Mouse (Mus musculus) ES-Bruce4 (cell line): ENCODE measurements around the gene Tm9sf4. TPM values are rescaled to one million over a fixed set of nuclear protein-coding genes. Genes with fewer than 3 reads are reported as not detected.

Experiments
- H3K27ac ChIP-seq: 2 replicates; pipeline ENCODE4 v1.5.1; 2012; ENCODE audit warnings: low read length, inconsistent platforms; ENCODE audit not compliant: insufficient read depth
- H3K27me3 ChIP-seq: 2 replicates; pipeline ENCODE4 v1.6.1; 2012; ENCODE audit warnings: mild to moderate bottlenecking, low read length, inconsistent platforms; ENCODE audit not compliant: control insufficient read depth, poor library complexity, insufficient read depth, severe bottlenecking
- H3K36me3 ChIP-seq: 2 replicates; pipeline ENCODE4 v1.6.1; 2012; ENCODE audit warnings: inconsistent platforms, mild to moderate bottlenecking, low read length, moderate library complexity; ENCODE audit not compliant: control insufficient read depth, poor library complexity, insufficient read depth, severe bottlenecking
- H3K4me1 ChIP-seq: one replicate; pipeline ENCODE4 v1.8.1; 2011; ENCODE audit warnings: low read length; ENCODE audit not compliant: control insufficient read depth, insufficient read depth
- H3K4me3 ChIP-seq: 2 replicates; pipeline ENCODE4 v1.5.1; 2011; ENCODE audit warnings: low read depth, mild to moderate bottlenecking, low read length
- H3K9ac ChIP-seq: 2 replicates; pipeline ENCODE4 v1.6.1; 2012; ENCODE audit warnings: low read depth, mild to moderate bottlenecking, inconsistent platforms; ENCODE audit not compliant: poor library complexity, severe bottlenecking
- H3K9me3 ChIP-seq: replicated peaks from 2 replicates; pipeline ENCODE4 v1.6.1; 2012; ENCODE audit warnings: mild to moderate bottlenecking, low read length, inconsistent platforms; ENCODE audit not compliant: control insufficient read depth, poor library complexity, insufficient read depth, severe bottlenecking
- CTCF ChIP-seq: IDR thresholded peaks from one replicate; pipeline ENCODE4 v1.8.1; 2011; ENCODE audit warnings: low read depth, low read length
- EP300 ChIP-seq: IDR thresholded peaks from 2 replicates; pipeline ENCODE4 v1.6.1; 2011; ENCODE audit warnings: low read depth, low read length; ENCODE audit not compliant: insufficient read depth
- POLR2A ChIP-seq: IDR thresholded peaks from one replicate; pipeline ENCODE4 v1.8.1; 2011; ENCODE audit warnings: low read length; ENCODE audit not compliant: insufficient read depth
- polyA plus RNA-seq: library from polyadenylated mRNA; stranded (reverse); fragments of >200 nt; gene quantifications from 2 replicates; pipeline ENCODE4 v1.2.4, GENCODE M21; 2011; ENCODE audit warnings: low read depth; ENCODE audit not compliant: missing spikeins, insufficient read depth, insufficient read length

Gene Tm9sf4
- polyA plus RNA-seq, result 83.2 and 98.0 TPM in 2 replicates

DNA sequence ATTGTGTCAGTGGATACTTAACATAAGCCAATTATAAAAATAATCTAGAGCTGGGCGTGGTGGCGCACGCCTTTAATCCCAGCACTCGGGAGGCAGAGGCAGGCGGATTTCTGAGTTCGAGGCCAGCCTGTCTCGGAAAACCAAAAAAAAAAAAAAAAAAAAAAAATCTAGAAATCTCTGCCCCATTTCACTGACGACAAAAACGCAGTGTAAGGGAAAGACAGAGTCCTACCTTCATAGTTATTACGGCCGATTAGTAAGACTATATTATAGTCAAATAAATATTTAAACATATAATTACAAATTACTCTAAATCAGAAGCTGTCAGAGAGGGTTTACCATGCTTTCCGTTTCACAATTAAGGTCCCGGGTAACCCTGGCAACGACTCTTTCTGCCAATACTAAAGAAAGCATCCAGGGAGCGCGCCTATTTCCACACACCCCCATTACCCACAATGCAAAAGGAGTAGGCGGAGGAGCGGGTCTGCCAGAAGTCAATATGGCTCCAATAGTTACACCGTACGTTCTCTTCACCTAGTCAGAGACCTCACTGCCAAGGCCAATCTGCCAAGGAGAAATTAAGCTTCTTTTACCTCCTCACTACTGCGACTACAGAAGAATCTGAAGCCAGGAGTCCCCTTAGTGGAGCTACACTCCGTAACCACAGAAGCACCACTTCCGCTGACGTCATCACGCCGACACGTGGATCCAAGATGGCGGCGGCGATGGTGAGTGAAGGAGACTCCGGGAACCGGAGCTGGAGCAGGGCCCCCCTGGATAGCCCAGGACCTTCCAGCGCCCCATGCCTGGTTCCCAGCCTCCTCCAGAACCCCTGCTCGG, at the start of gene Tm9sf4:
Gene Tm9sf4 (plus strand): TSS at position 460 of the 840 bp plus-strand sequence.
- peak within 1 kb of the TSS; percentile 90 for H3K9ac ChIP-seq
- no peaks in the 10 kb centered on the region for H3K9me3 ChIP-seq
- no peaks in the 10 kb centered on the region for H3K27me3 ChIP-seq
- H3K36me3 ChIP-seq, result peaks cover 3% of the 10 kb centered on the region; the same call in 1 of the 2 replicates
- TF ChIP-seq POLR2A (peak; percentile 28), CTCF (no peak)
- no peaks in the 10 kb centered on the region for H3K4me1 ChIP-seq
- H3K4me3 ChIP-seq, result peak within 1 kb of the TSS; percentile 93
- H3K27ac ChIP-seq, result peak within 1 kb of the TSS; percentile 82

DNA sequence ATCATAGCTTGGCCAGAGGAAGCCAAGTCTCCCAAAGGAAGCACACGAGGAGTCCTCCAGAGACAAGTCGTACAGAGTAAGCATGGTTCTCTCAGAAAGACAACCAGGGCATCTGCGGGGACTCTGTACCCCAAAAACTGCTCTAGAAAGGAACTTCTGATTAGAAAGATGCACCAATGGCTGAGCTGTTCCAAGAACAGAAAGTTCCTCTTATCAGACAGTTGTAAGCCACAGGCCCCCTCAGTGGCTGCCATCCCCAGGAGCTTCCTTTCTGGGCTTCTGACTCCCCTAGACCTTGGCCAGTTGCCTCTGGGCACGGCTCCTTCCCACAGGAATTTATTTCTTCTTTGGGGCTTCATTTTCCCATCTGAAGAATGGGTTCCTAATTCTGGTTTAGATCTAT, 45.4 kb upstream of the Tm9sf4 start:
- Histone ChIP-seq H3K27ac (no peak overlapping the region), H3K4me3 (no peak overlapping the region), H3K36me3 (no peaks in the 10 kb centered on the region), H3K27me3 (no peaks in the 10 kb centered on the region), H3K9ac (no peak overlapping the region), H3K9me3 (no peaks in the 10 kb centered on the region), H3K4me1 (no peaks in the 10 kb centered on the region)
- TF ChIP-seq EP300 (no peak), CTCF (no peak), POLR2A (no peak)

DNA sequence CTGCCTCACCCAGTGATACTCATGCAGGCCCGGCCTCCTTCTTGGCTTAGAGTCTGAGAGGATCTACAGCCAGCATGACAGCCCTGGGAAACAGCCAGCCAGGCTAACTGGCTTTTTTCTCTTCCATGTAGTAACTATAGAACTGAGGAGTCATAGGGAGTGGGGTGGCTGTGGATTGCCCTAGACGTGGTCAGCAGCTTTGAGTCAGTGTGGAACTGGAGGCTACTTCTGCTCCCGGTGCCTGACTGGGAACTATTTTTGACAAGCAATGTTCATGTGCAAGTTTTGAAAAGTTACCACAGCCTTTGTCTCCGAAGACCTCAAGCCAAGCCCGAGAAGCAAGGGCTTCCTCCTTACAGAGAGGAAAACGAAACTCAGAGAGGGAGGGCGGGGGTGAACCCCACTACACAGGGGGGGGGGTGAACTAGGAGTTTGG, 44.0 kb upstream of the Tm9sf4 start:
- Histone ChIP-seq H3K9me3 (no peaks in the 10 kb centered on the region), H3K27me3 (no peaks in the 10 kb centered on the region), H3K36me3 (no peaks in the 10 kb centered on the region), H3K9ac (no peak overlapping the region), H3K4me1 (no peaks in the 10 kb centered on the region), H3K27ac (no peak overlapping the region), H3K4me3 (no peak overlapping the region)
- TF ChIP-seq POLR2A, result no peak
- no peak for TF ChIP-seq EP300
- no peak for TF ChIP-seq CTCF

- H3K9me3 ChIP-seq, result no peaks in the 10 kb centered on the region
- no peak overlapping the region for H3K27ac ChIP-seq
- H3K4me3 ChIP-seq, result no peak overlapping the region
- TF ChIP-seq EP300 (no peak), CTCF (no peak), POLR2A (no peak)
- no peaks in the 10 kb centered on the region for H3K27me3 ChIP-seq
- no peaks in the 10 kb centered on the region for H3K36me3 ChIP-seq
- H3K4me1 ChIP-seq, result no peaks in the 10 kb centered on the region
- H3K9ac ChIP-seq, result no peak overlapping the region
Measured at GRCm38 (mm10) chr2:153119488-153119887, 41.6 kb upstream of the Tm9sf4 start.

DNA sequence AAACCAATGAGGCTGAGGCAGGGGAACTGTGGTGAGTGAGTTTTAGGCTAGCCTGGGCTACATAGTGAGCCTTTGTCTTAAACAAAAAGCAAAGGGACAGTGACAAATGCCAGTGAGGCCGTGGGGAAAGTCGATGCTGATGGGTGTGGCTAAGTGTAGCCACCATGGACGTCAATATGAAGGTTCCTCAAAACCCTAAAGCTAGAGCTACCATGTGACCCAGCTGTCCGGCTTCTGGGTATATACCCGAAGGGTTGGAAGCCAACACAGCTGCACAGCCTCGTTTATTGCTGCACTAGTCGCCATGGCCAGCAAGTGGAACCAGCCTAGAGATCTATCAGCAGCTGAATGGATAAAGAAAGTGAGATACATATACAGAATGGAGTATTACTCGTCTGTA, 41.0 kb upstream of the Tm9sf4 start:
- Histone ChIP-seq H3K9ac (no peak overlapping the region), H3K27me3 (no peaks in the 10 kb centered on the region)
- TF ChIP-seq EP300 (no peak), CTCF (no peak), POLR2A (no peak)

More for the DNA sequence above, 41.0 kb upstream of the Tm9sf4 start:
- no peaks in the 10 kb centered on the region for H3K36me3 ChIP-seq
- H3K27ac ChIP-seq, result no peak overlapping the region
- no peak overlapping the region for H3K4me3 ChIP-seq
- no peaks in the 10 kb centered on the region for H3K4me1 ChIP-seq
- H3K9me3 ChIP-seq, result no peaks in the 10 kb centered on the region
